Mouse (Mus musculus): ENCODE measurements at regions not wholly inside any gene's neighbourhood (a gene's known extent, or its start where the extent isn't known, plus 50 kb on each side); places are given as distances from the start of the nearest gene placed in this dataset.

GRCm38 (mm10) chr14:31892186-31892510 lies 61.7 kb upstream of the Ankrd28 start:
- TF ChIP-seq POLR2A (IDR thresholded peaks at IDR 0.05; ENCODE audit: borderline replicate concordance, control insufficient read depth, low read depth, low read length) (no peak), CTCF (IDR thresholded peaks at IDR 0.05; ENCODE audit: control insufficient read depth, insufficient read depth, low read length) (no peak)
